Mouse (Mus musculus): Measurements from ENCODE around the gene Tle6. TPM values are rescaled to one million over a fixed set of nuclear protein-coding genes. Genes with fewer than 3 reads are reported as not detected.

Gene Tle6
- polyA plus RNA-seq, 1 experiment: 9.2 TPM

GRCm38 (mm10) chr10:81562411-81562810 lies 38.5 kb downstream of the Tle6 start:
- no peak for TF ChIP-seq GATA1 (IDR thresholded peaks at IDR 0.05; ENCODE audit: low read length)

DNA sequence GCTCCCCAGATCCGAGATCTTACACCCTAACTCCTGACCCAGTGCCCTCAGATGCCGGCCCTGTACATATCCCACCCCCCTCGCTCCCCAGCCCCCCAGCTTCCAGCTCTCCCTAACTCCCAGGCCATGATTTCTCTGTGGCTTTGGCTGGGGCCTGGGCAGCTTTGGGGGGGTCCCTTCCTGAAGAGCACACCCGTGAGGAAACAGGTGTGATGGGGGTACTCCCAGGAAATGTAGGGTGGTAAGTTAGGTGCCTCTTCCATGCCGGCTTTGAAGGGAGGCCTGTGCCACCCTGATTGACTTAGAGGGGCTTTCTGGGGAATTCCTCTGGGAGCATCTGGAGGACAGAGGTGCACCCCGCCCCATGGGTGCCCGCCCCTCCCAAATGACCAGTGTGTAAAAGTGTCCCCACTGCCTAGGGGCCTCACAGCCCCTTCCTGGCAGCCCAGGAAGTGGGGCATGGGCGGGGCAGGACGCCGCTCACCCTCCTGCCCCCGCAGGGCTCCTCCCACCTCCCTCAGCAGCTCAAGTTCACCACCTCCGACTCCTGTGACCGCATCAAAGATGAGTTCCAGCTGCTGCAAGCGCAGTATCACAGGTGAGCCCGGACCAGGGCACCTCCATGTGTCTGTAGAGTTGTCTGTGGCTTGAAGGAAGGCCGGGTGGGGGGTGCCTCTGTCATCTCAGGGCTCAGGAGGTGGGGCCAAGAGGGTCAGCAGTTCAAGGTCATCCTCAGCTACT lies 40.0 kb downstream of the Tle6 start:
- no peak for TF ChIP-seq GATA1 (IDR thresholded peaks at IDR 0.05; ENCODE audit: low read length)

GRCm38 (mm10) chr10:81559627-81560539 lies 41.0 kb downstream of the Tle6 start:
- no peak for TF ChIP-seq GATA1 (IDR thresholded peaks at IDR 0.05; ENCODE audit: low read length)

- TF ChIP-seq GATA1 (IDR thresholded peaks at IDR 0.05; ENCODE audit: low read length): no peak
Measured at GRCm38 (mm10) chr10:81559163-81559626, 41.7 kb downstream of the Tle6 start, which contains the start of gene Aes. TSS of gene Aes (plus strand) at chr10:81559488.

DNA sequence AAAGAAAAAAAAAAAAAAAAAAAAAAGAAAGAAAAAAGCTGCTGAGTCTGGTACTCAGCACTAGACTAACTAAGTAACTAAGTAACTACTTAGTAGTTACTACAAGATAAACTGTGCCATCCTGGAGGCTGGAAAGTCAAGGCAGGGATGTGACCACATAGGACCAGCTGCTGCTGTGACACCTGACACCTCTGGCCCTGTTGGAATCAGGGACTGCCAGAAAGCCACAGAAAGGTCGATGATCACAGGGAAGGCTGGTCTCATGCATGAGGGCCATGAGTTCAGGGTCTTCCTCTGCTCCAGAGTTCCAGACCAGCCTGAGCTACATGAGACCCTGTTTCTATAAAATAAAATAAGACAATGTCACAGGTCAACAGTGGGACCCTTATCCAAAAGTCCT lies 43.4 kb downstream of the Tle6 start:
- TF ChIP-seq GATA1 (IDR thresholded peaks at IDR 0.05; ENCODE audit: low read length): no peak

DNA sequence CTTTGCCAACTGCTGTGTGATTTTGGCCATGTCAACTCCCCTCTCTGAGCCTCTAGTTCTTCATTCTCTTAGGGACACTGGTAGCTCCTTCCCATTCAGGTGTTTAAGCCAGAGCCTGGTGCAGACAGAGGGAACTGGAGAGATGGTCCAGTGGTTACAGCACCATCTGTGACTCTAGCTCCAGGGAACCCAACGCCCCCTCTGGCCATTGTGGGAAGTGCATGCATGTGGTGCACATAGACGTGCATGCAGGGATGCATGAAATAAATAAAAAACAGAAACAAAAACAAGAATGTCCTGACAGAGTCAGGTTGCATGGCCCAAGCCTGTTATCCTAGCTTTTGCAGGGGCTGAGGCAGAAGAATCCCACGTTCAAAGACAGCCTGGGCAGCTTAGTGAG lies 44.6 kb downstream of the Tle6 start:
- TF ChIP-seq GATA1 (IDR thresholded peaks at IDR 0.05; ENCODE audit: low read length): no peak

DNA sequence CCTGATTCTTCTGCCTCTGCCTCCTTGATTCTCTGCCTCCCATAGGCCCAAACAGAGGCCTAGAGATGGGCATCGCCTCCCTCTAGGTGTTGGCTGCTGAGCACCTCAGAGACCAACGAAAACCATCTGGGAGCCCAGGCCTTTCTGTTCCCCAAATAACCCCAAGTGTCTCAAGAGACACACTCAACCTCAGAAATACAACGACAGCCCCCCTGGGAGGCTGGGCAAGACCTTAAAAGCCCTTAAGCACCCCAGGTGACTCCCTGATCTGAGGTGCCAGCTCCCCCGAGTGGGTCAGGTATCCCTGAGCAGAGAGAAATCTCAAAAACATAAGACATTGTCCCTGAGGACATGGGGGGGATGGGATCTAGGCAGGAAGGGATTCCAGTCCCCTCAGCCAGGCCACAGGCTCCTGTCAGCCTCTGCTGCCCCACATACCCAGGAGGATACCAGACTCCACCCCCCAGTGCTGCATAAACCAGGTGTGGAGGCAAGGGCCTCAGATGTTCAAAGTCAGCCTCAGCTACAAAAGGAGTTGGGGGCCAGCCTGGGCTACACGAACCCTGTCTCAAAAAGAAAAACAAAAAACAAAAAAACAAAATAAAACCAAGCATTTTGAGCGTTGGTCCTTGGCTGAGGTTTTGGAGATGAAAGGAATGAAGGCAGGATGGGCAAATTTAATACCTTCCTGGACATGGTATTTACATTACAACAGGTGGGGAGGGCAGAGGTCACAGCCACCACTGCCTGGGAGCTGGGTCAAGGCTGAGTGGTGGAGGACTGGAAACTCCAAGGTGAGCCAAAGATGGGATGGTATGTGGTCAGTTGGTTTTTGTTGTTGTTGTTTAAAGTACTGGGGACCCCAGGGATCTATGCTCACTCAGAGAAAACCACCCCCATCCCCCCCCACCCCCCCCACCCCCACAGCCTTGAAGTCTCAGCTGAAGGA lies 46.8 kb downstream of the Tle6 start:
- no peak for TF ChIP-seq GATA1 (IDR thresholded peaks at IDR 0.05; ENCODE audit: low read length)

GRCm38 (mm10) chr10:81553232-81553631 lies 47.6 kb downstream of the Tle6 start:
- no peak for TF ChIP-seq GATA1 (IDR thresholded peaks at IDR 0.05; ENCODE audit: low read length)

- TF ChIP-seq GATA1 (IDR thresholded peaks at IDR 0.05; ENCODE audit: low read length): no peak
Measured at GRCm38 (mm10) chr10:81551597-81552102, 49.2 kb downstream of the Tle6 start.

DNA sequence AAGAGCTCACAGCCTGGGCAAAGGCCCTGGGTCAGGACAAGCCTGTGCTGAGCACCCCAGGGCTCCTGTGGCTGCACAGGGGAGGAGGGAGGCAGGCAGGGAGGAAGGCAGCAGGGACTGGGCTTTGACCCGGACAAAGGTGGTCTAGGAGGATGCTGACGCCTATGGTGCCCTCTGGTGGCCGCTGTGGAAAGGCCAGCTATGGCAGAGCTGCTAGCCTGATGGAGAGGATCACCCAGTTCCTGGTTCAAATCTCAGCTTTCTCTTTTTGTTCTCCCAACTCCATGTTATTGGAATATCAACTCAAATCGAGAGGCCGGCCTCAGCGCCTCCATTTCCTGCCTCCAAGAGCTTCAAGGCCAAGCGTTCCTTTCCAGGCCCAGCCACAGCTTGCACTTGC lies 50.6 kb downstream of the Tle6 start:
- no peak for TF ChIP-seq GATA1 (IDR thresholded peaks at IDR 0.05; ENCODE audit: low read length)

- TF ChIP-seq GATA1 (IDR thresholded peaks at IDR 0.05; ENCODE audit: low read length): no peak
Measured at GRCm38 (mm10) chr10:81548944-81549343, 51.9 kb downstream of the Tle6 start.

- TF ChIP-seq GATA1 (IDR thresholded peaks at IDR 0.05; ENCODE audit: low read length): no peak
Measured at GRCm38 (mm10) chr10:81546788-81547571, 53.9 kb downstream of the Tle6 start.

- peak; percentile 54 for TF ChIP-seq GATA1 (IDR thresholded peaks at IDR 0.05; ENCODE audit: low read length)
Measured at GRCm38 (mm10) chr10:81546332-81546731, 54.5 kb downstream of the Tle6 start.

- TF ChIP-seq GATA1 (IDR thresholded peaks at IDR 0.05; ENCODE audit: low read length): no peak
Measured at GRCm38 (mm10) chr10:81545161-81545747, 55.6 kb downstream of the Tle6 start, which contains the start of gene Gna11. TSS of gene Gna11 (minus strand) at chr10:81545190.

All from G1E-ER4 (cell line).